Mouse (Mus musculus) kidney, postnatal 14 days (tissue): ENCODE measurements at regions not wholly inside any gene's neighbourhood (a gene's known extent, or its start where the extent isn't known, plus 50 kb on each side); places are given as distances from the start of the nearest gene placed in this dataset.
A peak's percentile ranks its signal among the peaks of the same experiment; 100 is the strongest.

Source experiments
- DNase-seq: peaks from one replicate; pipeline ENCODE4 v3.0.0; 2022; ENCODE audit warnings: mixed read lengths

DNA sequence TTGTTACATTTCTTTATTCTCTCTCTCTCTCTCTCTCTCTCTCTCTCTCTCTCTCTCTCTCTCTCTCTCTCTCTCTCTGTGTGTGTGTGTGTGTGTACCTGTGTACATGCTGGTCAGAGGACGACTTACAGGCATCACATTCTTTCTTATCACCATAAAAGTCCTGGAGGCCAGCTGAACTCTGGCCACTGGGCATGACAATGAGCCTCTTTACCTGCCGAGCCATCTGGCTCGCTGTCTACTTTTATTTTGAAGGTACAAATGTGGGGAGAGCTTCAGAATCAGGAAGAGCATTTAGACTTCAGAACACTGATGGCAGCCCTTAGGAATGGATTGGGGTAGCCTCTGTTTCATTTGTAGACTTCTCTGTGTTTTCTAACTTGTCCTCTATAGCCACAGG is 171.0 kb downstream of the Zfp36l1 start:
- DNase-seq = peak; percentile 43

DNA sequence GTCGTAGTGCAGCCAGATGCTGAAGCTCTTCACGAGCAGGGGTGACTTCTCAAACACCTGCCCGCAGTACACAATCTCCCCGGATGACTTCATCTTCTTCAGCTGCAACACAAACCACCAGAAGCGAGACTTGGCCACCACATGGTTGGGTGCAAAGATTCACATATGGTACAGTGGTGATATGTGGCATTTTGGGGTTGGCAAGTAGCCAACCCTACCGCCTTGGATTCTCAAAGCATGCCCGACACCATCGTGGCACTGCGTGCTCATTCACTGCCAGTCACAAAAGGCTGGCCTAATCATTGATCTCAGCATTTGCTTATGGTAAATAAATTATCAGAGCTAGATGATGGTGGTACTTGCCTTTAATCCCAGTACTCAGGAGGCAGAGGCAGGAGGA is 173.4 kb downstream of the Zfp36l1 start:
- no peak for DNase-seq

DNA sequence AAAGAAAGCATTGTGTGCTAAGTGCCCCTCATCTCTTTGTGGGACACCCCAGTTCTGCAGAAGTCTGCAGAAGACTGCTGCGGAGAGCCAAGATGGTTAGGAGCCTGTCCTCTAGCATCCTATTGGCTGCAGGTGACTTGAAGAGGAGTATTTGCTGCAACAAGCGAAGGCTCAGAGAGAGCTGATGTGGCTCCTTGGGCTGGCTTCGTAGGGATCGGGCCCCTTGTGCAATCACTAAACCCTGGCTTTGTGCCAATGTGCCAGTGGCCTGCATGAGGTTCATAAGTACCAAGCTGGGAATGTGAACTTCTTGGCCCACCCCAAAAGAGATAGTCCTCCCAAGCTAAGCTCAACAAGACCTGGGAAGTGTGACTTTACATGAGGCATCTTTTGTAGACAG is 174.9 kb downstream of the Zfp36l1 start:
- no peak for DNase-seq

DNA sequence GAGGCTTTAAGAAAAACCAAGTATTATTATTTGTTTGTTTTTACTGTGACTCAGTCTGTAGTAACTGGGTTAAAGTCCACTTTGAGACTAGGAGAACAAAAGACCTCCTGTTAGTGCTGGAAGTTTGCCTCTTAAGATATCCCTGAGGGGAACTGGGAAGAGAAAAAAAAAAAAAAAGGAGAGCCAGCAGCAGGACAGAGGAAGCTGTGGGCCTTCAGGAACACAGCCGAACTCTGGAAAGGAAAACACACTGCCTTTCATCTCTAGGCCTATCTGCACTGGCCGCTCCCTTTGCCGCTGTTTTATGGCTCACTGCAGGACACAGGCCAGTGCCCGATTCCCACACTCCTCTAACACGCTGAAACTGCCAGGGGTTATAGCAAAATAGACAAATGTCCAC is 176.1 kb downstream of the Zfp36l1 start:
- peak; percentile 58 for DNase-seq

DNA sequence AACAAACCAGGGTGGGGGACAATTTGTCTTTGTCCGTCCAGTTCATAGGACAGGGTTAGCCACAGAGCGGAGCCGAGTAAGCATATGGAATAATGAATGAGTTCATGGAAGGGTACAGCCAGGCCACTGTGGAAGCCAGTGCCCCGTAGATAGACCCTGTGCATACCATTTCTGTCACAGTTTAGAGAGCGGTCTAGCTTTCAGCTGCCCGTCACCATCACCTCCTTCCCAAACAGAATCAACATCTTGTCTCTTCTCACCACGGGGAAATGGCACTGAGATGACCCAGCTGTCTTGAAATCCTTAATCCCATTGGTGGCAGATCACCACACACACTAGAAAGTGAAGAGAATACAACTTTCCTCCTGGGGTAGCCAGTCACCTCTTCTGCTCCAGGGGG is 178.7 kb downstream of the Zfp36l1 start:
- no peak for DNase-seq

DNA sequence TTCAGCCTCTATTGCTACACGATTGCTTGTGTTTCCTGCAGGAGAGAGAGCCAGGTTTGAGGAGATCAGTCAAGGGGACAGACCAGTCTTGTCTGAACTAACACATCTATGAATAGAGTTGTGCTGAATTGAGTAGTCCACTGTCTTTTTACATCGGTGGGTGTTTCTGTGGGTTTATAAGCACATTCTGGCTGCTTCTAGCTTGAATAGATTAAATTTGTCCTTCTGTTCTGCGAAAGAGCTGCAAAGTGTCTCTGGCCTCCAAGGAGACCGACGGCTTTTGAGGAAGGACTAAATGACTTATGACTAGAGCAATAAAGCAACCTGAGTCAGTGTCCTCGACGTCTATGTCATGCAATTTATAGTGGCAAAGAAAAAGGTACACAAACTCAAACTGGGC is 179.9 kb downstream of the Zfp36l1 start:
- no peak for DNase-seq

DNA sequence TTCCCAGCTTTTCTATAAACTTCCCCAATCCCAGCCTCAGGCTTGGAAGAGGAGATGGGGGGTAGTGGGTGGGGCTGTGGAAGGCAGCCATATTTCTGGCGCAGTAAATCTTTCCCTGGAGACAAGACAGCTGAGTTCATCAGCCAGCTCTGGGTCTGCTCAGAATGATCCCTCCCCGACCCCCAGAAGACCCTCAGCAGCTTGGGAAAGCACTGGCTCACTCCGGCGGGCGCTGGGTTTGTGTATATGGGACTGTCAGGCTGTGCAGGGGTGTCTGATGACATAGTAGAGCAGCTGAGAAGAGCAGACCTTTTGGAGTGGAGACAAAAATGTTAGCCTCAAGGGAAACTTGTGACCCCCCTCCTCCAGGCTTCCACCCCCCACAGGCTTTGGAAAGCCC is 181.4 kb downstream of the Zfp36l1 start:
- DNase-seq = peak; percentile 56

DNA sequence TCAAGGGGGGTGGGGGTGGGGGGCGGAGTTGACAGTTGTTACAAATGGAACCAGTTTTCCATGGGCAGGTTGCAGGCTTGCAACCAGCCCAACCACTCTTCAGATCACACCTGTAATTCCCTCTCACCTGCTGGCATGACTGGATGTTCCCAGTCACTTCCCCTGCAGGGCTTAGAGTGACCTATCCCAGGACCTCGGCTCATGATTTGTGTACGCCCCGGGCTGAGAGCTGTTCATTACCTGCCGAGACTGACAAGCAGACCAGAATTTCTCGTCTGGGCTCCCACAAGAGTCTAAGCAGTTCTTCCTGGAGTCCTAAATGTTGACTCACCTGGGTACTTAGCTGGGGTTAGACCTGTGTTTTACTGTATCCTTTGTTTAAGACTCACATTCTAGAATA is 183.0 kb downstream of the Zfp36l1 start:
- no peak for DNase-seq

DNA sequence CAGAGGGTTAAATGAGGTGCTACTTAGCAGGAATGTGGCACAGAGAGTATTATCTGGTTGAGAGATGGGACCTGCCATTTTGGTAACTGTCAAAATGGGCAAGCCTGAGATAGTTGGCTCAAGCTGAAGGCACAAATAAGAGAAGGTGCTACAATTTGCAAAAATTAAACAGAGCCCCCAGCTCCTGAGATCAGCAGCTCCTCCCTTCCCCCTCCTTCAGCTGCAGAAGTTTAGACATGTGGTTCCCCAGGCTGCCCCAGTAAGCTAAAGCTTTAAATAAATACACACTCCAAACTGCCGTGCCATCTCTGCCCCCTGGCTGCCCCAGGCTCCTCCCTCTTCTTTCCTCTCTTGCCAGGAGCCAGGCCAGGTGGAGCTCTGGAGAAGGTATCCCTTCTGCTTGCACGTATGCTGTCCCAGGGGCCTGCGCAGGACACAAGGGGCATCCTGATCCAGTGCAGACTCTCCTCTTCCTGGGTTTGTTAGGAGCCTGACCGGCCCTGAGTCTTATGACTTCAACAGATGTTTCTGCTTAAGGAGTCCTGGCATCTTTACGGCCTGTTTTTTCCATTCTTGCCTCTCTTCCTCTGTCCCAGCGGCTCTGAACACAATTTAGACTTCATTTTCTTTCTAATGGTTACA is 184.0 kb downstream of the Zfp36l1 start:
- DNase-seq = peak; percentile 71

DNA sequence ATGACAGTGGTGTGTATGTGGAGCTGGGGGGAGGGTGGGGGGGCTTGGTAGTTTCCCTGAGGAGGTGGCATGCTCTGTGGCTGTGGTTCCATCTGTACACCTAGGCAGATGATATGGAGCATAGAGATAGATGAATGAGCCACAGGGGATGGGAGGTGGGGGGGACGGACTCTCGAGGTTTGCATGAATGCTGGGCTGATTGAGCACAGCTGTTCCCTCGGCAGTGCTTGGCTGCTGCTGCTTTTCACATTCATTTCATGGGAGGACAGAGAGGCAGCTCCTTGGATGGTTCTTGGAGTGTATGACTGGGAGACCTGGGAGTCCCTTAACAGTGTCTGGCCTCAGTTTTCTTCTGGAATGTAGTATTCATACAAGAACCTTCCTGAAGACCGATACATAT is 184.5 kb downstream of the Zfp36l1 start:
- DNase-seq = peak; percentile 66

DNA sequence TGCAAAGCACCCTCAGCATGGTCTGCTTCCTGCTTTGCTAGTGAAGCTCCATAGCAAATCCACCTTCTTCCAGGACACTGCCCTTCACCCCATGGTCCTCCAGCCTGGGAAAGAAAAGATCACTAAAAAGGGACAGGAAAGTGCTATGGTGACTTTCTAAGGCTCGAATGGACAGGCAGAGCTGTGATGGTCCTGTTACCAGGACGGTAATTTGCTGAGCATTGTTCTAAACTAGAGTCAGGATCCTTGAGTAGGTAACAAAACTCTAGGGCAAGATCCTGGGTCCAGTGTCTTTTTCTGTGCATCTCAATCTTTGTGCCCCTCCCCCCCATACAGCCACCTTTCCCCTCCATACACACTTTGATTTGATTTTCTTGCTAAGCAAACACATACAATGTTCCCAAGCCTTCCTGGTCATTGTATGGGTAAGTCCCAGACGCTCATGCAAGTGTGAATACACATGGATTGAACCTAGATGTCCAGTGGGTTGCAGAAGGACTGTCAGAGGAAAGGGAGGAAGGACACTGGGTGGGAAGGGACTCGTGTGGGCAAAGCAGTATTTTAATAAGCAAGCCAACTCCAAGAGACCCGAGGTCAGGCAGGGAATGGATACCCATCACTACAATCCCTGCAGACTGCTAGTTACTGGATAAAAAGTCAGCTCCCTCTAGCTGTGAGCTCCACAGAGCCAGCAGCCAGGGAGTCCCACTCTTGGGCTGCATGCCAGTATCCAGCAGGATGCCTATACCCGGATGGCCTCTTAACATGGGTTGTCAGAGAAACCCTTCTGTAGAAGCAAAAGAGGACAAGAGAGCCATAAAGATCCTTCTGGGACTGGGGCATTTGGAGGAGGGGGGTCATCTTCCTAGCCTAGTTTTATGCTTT is 186.9 kb downstream of the Zfp36l1 start:
- DNase-seq = peak; percentile 85

DNA sequence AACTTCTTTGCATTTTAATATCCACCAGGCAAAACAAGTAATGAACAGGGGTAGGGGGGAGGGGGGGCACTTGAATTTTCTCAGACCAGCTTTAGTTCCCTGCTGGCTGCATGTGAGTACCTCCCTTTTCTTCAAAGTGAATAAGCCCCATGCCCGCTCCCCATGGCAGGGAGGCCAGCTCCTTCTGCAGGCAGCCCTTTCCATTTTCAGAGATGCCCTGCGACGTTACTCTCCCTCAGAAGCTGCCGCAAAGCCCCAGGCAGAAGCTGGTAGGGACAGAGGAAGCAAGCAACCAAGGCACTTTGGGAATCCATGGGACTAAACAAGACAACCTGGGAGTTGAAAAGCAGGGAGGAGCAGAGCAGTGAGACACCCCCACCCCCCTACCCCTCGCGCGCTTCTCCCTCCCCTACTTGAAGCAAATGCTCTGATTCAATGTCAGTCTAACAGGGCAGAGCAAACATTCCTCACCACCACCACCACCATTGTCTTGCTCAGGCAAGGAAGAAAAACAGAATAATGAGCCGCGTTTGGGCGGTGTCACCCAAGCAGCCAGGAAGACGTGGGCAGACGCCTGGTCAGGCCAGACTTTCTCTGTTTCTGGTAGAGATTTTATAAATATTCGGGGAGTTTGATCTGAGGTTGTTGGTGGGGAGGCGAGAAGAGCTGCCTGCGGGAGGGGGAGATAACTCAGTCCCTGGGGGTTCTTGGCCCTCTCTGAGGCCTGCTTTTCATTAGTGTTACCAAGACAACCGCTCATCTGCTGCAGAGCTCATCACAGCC is 187.7 kb downstream of the Zfp36l1 start:
- no peak for DNase-seq

DNA sequence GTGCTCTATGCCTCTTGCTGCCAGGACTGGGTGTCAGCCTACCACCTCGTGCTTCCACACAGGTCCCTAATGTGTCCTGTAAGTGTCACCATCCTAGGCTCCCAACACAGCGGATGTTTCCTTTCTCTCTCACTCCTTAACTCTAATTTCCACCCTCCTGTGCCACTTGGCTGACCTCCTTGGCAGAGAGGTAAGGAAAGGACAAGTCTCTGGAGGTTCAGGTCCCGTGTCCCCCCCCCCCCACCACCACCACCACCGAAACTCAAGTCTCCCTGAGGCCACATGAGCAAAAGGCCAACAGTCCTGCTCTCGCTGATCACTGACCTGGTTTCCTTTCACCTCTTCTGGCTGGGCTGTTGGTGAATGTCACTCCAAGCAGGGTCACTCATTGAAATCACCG is 189.0 kb downstream of the Zfp36l1 start:
- DNase-seq = no peak

DNA sequence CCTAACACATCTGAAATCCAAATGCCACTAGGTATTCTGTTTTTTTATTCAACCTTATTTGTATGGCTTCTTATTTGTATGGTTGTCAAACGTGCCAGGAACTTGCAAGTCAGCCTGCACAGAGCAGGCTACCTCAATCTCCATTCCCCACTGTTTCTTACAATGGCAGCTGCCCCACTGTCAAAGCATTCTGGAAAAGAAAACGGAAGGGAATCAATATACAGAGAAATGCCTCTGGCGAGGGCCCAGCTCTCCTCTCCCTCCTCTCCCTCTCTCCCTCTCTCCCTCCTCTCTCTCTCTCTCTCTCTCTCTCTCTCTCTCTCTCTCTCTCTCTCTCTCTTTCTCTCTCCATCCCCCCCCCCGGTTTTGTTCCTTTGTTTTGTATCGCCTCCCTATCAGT is 191.0 kb downstream of the Zfp36l1 start:
- DNase-seq = no peak

DNA sequence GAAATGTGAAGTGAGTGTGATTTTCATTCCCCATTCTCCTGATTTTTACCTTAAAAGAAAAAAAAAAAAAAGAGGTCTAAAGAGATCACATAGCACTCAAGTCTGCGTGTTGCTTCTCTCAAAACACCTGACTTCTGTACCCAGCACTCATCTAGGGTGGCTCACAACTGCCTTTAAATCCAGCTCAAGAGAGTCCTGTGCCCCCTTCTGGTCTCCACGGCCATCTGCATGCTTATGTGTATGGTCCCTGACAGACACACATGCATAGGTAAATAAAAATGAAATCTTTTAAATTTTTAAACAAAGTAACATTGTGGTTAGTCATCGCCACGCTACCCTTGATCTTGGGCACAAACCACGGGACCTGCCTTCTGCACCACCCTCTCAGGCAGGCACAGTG is 193.8 kb downstream of the Zfp36l1 start:
- no peak for DNase-seq

DNA sequence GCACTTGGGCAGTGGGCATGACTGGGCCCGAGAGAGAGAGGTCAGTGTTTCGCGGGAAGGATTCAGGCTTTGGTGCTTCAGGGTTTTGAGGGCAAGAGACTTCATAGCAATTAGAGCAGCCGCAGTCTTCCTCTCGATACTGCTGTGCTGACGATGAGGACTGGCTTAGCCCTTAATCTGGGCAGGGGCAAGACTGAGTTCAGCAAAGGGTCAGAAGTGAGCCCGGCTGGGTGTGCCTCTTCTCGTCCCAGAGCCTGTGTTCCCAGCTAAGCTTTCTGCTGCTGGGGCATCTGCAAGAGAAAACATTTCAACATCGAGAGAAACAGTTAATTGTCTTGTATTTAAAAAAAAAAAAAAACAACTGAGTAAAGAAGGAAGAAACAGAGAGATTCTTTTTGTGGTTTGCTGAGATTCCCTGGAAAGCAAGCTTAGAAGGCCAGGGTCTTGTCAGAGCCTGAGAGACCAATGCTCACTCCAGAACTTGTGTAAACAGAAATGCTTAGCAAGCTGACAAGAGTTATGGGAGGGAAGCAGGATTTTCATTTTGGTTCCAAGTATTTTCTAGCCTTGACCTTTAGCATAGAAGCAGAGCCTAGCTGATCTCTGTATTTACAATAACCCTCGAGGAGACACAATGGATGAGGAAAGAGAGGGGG is 195.1 kb downstream of the Zfp36l1 start:
- DNase-seq = peak; percentile 50

DNA sequence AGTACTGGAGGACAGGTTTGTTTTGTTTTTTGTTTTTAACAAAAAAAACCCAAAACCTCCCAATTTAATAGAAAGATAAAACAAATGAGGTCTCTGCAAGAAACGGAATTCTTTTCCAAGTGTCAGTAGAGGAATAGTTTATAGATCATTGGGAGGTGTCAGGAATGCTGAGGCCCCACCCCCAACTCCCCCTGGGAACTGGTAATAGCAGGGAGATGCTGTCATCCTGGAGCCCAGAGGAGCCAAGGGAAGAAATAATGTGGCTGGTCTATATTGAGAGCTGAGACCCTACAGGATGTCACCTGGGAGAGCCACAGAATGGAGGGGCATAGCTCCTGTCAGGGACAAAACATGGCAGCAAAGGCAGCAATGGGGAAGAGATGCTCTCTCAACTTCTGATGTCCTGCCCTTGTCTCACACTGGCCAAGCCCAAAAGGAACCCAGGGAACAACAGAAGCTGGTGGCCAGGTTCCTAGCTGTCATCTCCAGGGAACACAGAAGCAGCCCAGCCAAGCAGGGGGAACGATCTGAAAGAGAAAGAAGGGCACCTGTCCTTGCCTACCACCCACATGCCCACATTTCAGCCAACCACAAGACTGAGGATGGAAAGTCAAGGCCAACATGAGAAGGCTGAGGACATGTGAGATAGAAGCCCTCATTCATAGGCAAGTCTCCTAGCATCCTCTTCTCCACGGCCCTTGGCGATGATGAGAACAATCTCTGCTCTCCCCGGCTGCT is 195.7 kb downstream of the Zfp36l1 start:
- DNase-seq = no peak

DNA sequence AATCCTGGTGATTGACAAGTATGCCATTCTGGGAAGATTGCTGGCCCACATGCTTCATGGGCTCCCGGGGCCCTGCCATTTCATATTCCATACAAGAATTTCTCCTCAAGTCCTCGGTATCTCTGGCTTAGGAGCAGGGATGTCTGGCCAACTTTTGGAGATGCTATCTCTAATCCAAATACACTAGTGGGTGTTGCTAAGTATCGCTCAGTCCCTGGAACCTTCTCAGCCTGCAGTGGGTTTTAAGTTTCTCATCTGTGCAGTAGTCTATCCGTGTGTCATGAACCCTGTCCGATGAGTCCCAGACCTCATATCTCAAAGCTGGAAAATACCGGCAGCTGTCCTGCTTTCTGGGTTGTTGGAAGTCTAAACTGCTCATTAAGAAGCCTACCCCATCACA is 198.9 kb downstream of the Zfp36l1 start:
- no peak for DNase-seq

DNA sequence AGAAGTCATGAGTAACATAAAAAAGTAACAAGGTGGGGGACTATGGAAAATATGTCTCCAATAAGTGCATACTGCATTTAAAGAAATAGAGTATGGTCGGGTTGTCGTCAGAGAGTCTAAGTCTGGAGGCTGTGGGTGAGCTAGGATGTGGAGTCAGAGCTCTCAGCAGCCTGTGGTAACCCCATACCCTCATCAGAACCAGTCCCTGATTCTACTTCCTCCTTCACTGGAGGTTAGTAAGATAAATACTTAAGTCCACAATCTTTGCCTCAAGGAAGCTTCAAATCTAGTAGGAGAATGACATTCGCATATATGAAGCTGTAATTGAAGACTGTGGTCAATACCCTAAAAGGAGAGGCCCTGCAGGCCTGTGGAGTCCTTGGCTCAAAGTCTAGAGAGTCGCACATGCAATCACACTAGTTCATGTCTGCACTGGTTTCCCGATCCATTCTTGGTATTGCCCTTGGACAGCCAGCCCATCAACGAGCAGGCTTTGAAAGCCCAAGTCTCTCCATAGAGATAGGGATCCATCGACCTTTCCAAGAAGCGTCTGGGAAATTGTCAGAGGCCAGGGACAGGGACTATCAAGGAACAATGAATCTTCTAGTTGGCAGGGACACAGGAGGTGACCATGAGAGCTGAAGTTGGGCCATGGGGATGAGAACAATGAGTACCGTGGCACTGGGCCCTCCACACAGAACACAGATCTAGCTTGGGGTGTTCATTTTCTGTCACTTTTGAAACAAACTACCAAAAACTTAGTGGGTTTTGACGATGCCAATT is 200.3 kb downstream of the Zfp36l1 start:
- no peak for DNase-seq

DNA sequence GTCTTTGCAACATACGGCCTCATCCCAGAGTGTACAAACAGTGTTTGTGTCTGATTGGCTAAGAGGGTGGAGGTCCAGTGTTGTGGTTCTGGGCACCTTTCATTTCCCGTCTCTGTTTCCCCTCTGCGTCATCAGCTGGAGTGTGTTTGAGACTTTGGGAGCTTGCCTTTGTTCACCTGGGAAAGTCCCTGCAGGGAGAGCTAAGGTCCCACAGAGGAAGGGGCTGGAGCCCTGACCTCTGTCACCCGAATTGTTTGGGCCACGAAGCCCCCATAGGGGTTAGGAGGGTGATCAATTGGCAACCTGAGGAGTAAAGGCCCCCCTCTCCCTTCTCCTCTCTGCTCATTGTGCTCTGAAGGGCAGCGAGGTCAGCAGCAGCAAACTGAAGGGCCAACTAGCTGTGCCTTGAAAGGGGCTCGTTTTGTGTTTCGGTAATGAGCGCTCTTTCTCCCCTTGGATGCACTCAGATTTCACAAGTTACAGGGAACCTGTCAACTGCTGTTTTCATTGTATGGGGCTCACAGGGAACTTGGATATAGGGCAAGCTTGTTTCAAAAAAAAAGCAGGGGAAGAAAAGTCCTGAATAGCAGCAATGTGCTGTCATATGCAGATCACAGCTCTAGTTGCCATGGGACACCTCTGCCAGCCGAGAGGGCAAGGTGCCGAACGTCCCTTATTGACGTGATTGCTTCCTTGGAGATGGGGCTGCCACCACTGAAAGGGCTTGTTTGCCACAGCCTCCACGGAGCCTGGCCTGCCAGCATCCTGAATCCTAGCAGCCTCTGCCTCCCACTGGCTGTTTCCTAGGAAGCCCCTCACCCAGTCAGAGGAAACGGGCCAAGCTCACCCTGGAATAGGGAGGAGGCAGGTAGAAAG is 201.7 kb downstream of the Zfp36l1 start:
- no peak for DNase-seq

DNA sequence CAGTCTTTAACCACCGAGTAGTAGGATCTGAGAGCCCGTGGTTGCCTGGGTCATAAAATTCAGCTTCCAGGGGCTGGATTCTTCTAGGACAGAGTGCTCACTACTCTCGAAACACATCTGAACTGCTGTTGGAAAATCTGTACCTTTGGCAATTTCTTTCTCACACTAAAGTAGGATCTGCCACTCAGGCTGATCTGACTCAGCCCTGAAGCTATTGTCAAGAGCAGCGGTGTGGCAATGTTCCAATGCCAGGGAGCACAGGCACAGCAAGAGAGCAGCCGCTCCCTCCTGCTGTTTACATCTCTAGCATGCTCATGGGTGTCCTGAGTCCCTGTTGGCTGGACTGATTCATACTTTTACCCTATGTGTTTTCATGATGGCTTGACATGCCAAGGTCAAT is 205.2 kb downstream of the Zfp36l1 start:
- peak; percentile 58 for DNase-seq
